Mouse (Mus musculus) kidney, postnatal 0 days (tissue): ENCODE measurements around the gene Gipr. TPM values are rescaled to one million over a fixed set of nuclear protein-coding genes. Genes with fewer than 3 reads are reported as not detected.
A peak's percentile ranks its signal among the peaks of the same experiment; 100 is the strongest.

Experiments
- ATAC-seq: fragments of 200-750 bp; cut with Nextera tagmentation; replicated peaks from 2 replicates; pipeline ENCODE4 v1.8.0; 2017; ENCODE audit warnings: low read depth, moderate number of reproducible peaks, moderate TSS enrichment, moderate library complexity; ENCODE audit not compliant: low FRiP score
- DNase-seq: peaks from one replicate; pipeline ENCODE4 v3.0.0-alpha.2; 2016; ENCODE audit warnings: low spot score
- H3K27ac ChIP-seq: fragments of 300-500 bp; sonication (generic); 2 replicates; pipeline ENCODE4 v1.5.1; 2014; ENCODE audit warnings: mild to moderate bottlenecking
- H3K27me3 ChIP-seq: fragments of 300-500 bp; sonication (generic); 2 replicates; pipeline ENCODE4 v1.6.1; 2014; ENCODE audit warnings: low read length, mixed read lengths; ENCODE audit not compliant: insufficient read depth
- H3K36me3 ChIP-seq: fragments of 300-500 bp; sonication (generic); 2 replicates; pipeline ENCODE4 v1.6.1; 2014; ENCODE audit warnings: low read length, mixed read lengths; ENCODE audit not compliant: insufficient read depth
- H3K4me1 ChIP-seq: fragments of 300-500 bp; sonication (generic); replicated peaks from 2 replicates; pipeline ENCODE4 v1.6.1; 2014; ENCODE audit warnings: antibody characterized with exemption, low read length, mixed read lengths; ENCODE audit not compliant: insufficient read depth
- H3K4me2 ChIP-seq: fragments of 300-500 bp; sonication (generic); 2 replicates; pipeline ENCODE4 v1.6.1; 2014; ENCODE audit warnings: mild to moderate bottlenecking, low read length, moderate library complexity, mixed read lengths
- H3K4me3 ChIP-seq: fragments of 300-500 bp; sonication (generic); replicated peaks from 2 replicates; pipeline ENCODE4 v1.5.1; 2014; ENCODE audit warnings: low read depth, low read length
- H3K9ac ChIP-seq: fragments of 300-500 bp; sonication (generic); 2 replicates; pipeline ENCODE4 v1.6.1; 2014; ENCODE audit warnings: low read depth, low read length
- H3K9me3 ChIP-seq: fragments of 300-500 bp; sonication (generic); replicated peaks from 2 replicates; pipeline ENCODE4 v1.6.1; 2016; ENCODE audit warnings: low read length, inconsistent platforms, mixed read lengths
- CTCF ChIP-seq: IDR thresholded peaks from 2 replicates; pipeline ENCODE4 v1.5.1; 2016; ENCODE audit warnings: antibody characterized with exemption, low read depth, mild to moderate bottlenecking, moderate library complexity
- WGBS: fragments of 180-500 bp; shearing (Covaris S2); extraction: QIAGEN DNeasy Blood & Tissue Kit; methylation state at CpG from one replicate; pipeline ENCODE4 v1.1.7; 2014; 5-methylcytosine and 5-hydroxymethylcytosine counted together
- polyA plus RNA-seq: library from polyadenylated mRNA; unstranded; fragments of >200 nt; fragmentation: Nextera tagmentation; extraction: Ambion mirVana; gene quantifications from 2 replicates; pipeline ENCODE4 v1.2.1, GENCODE M21; 2015

Gene Gipr
- polyA plus RNA-seq, 1 experiment from 2014 or later, result 0.09 TPM

GRCm38 (mm10) chr7:19175708-19176515 lies 10.0 kb upstream of the Gipr start, which contains the start of gene Eml2:
Eml2 (plus strand) TSS chr7:19176421.
- 0 out of 2 replicates have a peak within 1 kb of the TSS, but pooled peaks have one; percentile 28 for H3K9ac ChIP-seq
- peak within 1 kb of the TSS; percentile 21 for H3K4me2 ChIP-seq
- H3K4me3 ChIP-seq, result peak within 1 kb of the TSS; percentile 18
- DNase-seq (peak; percentile 70), ATAC-seq (peak; percentile 9; the same call in 1 of the 2 replicates)
- no peak within 1 kb of the TSS for H3K27ac ChIP-seq
- no peak for TF ChIP-seq CTCF
- WGBS, result 2% methylated on average over 30 of the region's 30 CpGs
- H3K27me3 ChIP-seq, result peaks cover 44% of the 10 kb centered on the region
- no peaks in the 10 kb centered on the region for H3K36me3 ChIP-seq
- H3K9me3 ChIP-seq, result no peaks in the 10 kb centered on the region
- H3K4me1 ChIP-seq, result peaks cover 15% of the 10 kb centered on the region

GRCm38 (mm10) chr7:19172874-19173273 lies 6.9 kb upstream of the Gipr start:
- DNase-seq (peak; percentile 93), ATAC-seq (peak; percentile 66)
- Histone ChIP-seq H3K4me2 (peak overlapping the region; percentile 42), H3K27me3 (peaks cover 25% of the 10 kb centered on the region), H3K9me3 (no peaks in the 10 kb centered on the region), H3K27ac (no peak overlapping the region), H3K36me3 (no peaks in the 10 kb centered on the region), H3K9ac (no peak overlapping the region), H3K4me1 (peaks cover 9% of the 10 kb centered on the region), H3K4me3 (no peak overlapping the region; the same call in 1 of the 2 replicates)
- TF ChIP-seq CTCF, result peak; percentile 94
- 2% methylated on average over 17 of the region's 17 CpGs for WGBS

- no peak for ATAC-seq
- H3K9ac ChIP-seq, result no peak overlapping the region
Observed at GRCm38 (mm10) chr7:19171831-19172230, 5.9 kb upstream of the Gipr start.

GRCm38 (mm10) chr7:19170142-19170541 lies 4.2 kb upstream of the Gipr start:
- no peak overlapping the region for H3K4me2 ChIP-seq
- H3K27me3 ChIP-seq, result no peaks in the 10 kb centered on the region
- DNase-seq, result peak; percentile 61
- H3K27ac ChIP-seq, result peak overlapping the region; percentile 31; the same call in 1 of the 2 replicates
- no peak for TF ChIP-seq CTCF
- no peak overlapping the region for H3K4me3 ChIP-seq
- ATAC-seq, result no peak
- H3K9ac ChIP-seq, result no peak overlapping the region
- 28% methylated on average over 8 of the region's 8 CpGs for WGBS
- H3K36me3 ChIP-seq, result no peaks in the 10 kb centered on the region
- H3K4me1 ChIP-seq, result peaks cover 14% of the 10 kb centered on the region
- H3K9me3 ChIP-seq, result no peaks in the 10 kb centered on the region

More at GRCm38 (mm10) chr7:19171831-19172230, 5.9 kb upstream of the Gipr start:
- Histone ChIP-seq H3K27me3 (peaks cover 15% of the 10 kb centered on the region), H3K9me3 (no peaks in the 10 kb centered on the region), H3K4me1 (peaks cover 9% of the 10 kb centered on the region), H3K4me3 (no peak overlapping the region), H3K4me2 (no peak overlapping the region), H3K27ac (no peak overlapping the region), H3K36me3 (no peaks in the 10 kb centered on the region)
- 29% methylated on average over 8 of the region's 8 CpGs for WGBS
- no peak for DNase-seq
- no peak for TF ChIP-seq CTCF

GRCm38 (mm10) chr7:19169506-19169905 lies 3.6 kb upstream of the Gipr start:
- 61% methylated on average over 10 of the region's 10 CpGs for WGBS
- ATAC-seq, result no peak
- no peak overlapping the region for H3K4me3 ChIP-seq

GRCm38 (mm10) chr7:19166990-19167389 lies 1.1 kb upstream of the Gipr start:
- ATAC-seq, result no peak
- TF ChIP-seq CTCF, result peak; percentile 38; the same call in 1 of the 2 replicates
- Histone ChIP-seq H3K4me3 (no peak overlapping the region), H3K4me2 (no peak overlapping the region), H3K9ac (no peak overlapping the region), H3K4me1 (peaks cover 26% of the 10 kb centered on the region), H3K36me3 (no peaks in the 10 kb centered on the region), H3K27ac (no peak overlapping the region), H3K27me3 (no peaks in the 10 kb centered on the region), H3K9me3 (no peaks in the 10 kb centered on the region)
- no peak for DNase-seq
- WGBS, result 82% methylated on average over 3 of the region's 3 CpGs

More at GRCm38 (mm10) chr7:19169506-19169905, 3.6 kb upstream of the Gipr start:
- H3K9me3 ChIP-seq, result no peaks in the 10 kb centered on the region
- H3K36me3 ChIP-seq, result no peaks in the 10 kb centered on the region
- no peak overlapping the region for H3K9ac ChIP-seq
- TF ChIP-seq CTCF, result no peak
- H3K27ac ChIP-seq, result 0 out of 2 replicates have a peak overlapping the region, but pooled peaks have one; percentile 31
- DNase-seq, result no peak
- H3K4me1 ChIP-seq, result peaks cover 19% of the 10 kb centered on the region
- no peak overlapping the region for H3K4me2 ChIP-seq
- no peaks in the 10 kb centered on the region for H3K27me3 ChIP-seq
